Mouse (Mus musculus): Measurements from ENCODE around the gene Hmces.

DNA sequence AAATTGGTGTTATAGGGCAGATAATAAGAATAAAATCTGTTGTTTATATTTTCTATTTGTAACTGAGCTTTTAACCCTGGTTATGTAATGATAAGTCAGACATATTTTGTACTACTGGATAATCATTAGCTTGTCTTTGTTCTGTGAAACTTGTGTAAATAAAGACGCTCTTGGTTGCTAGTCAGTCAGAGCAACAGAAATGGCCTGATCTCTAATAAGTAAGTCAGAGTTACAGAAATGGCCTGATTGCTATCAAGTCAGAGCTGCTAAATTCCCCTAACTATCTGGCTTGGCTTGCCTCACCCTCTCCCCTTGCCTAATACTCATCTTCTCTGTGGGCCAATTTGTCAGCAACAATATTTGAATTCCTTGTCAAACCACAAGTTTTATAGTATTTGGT, 27.0 kb upstream of the Hmces start:
- TF ChIP-seq CTCF (IDR thresholded peaks at IDR 0.05) (no peak), EP300 (IDR thresholded peaks at IDR 0.05) (no peak; the same call in 1 of the 2 replicates)
